Mouse (Mus musculus) testis, adult 2 months (tissue): ENCODE results near the gene Lpin1.

Experiments
- CTCF ChIP-seq: fragments of 200-500 bp; IDR thresholded peaks from 2 replicates; pipeline ENCODE4 v1.5.1; 2012; ENCODE audit warnings: low read depth, mild to moderate bottlenecking, inconsistent platforms, low read length, moderate library complexity; ENCODE audit not compliant: control insufficient read depth, insufficient read depth, insufficient replicate concordance
- POLR2A ChIP-seq: fragments of 200-500 bp; IDR thresholded peaks from 2 replicates; pipeline ENCODE4 v1.6.1; 2012; ENCODE audit warnings: low read depth, mild to moderate bottlenecking, inconsistent platforms, low read length, moderate library complexity; ENCODE audit not compliant: control insufficient read depth

DNA sequence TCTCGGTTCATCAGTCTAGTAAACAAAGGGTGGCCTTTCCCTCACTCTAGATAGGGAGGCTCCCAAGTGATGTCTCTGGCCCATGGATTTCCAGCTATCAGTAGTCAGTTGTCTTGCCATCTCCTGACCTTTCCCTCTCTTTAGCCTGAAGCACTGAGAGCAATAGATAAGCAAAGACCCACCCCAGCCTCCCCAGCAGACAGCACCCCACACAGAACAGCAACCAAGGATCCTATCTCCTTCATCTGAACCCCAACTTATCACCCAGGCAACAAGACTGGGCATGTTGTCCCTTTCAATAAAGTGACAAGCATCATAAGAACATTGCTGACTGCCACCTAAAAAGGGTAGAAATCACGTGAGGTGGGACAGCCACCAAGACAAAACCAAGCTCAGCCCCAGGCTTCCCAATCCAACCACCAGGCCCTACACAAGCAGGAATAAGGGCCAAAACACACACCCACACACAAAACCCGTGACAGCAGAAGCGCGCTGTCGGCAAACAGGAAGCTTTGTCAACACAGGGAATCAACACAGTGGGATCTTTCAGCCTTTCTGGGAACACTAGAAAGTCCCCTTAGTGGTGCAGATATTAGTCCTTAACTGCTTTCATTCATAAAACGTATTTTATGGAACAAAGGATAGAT lies 22.2 kb downstream of the Lpin1 start:
- TF ChIP-seq POLR2A (no peak), CTCF (no peak)
